Mouse (Mus musculus): ENCODE data around the gene Gng12.
A peak's percentile ranks its signal among the peaks of the same experiment; 100 is the strongest.
"Not testable (repeated sequence)": the region's sequence is repeated elsewhere in the genome, so short reads cannot be mapped to it uniquely, and the experiment has no call there.

Gng12 gene

DNA sequence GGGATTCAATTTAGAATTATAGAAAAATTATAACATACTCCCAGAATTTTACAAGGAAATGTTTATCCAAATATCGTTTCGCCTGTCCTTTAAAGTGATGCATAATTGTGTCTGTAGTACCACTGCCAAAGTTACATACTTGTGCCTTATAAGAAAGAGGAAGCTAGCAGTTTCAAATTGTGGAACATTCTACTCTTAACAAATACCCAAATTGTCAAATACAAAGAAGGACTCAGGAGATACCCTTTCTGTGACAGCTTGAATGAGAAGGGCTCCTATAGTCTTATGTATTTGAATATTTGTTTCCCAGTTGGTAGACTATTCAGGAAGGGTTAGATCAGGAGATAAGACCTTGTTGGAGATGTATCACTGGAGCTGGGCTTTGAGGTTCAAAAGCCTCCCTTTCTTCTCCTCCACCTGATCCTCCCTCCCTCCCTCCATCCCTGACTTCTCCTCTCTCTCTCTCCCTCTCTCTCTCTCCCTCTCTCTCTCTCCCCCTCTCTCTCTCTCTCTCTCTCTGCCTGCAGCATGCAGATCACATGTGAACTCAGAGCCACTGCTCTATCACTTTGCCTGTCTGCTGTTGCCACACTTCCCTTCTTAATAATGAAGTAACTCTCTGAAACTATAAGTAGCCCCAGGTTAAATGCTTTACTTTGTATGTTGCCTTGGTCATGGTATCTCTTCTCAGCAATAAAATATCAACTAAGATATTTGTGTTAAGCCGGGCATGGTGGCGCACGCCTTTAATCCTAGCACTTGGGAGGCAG is 62.5 kb downstream of the Gng12 start:
- H3K27me3 ChIP-seq (ENCODE audit: control insufficient read depth, insufficient read depth, low read length, poor library complexity, severe bottlenecking), result no peaks in the 10 kb centered on the region
- DNase-seq (ENCODE audit: low read depth, low spot score), result peak; percentile 39
- no peaks in the 10 kb centered on the region for H3K36me3 ChIP-seq (ENCODE audit: control insufficient read depth, insufficient read depth, low read length, poor library complexity, severe bottlenecking)

DNA sequence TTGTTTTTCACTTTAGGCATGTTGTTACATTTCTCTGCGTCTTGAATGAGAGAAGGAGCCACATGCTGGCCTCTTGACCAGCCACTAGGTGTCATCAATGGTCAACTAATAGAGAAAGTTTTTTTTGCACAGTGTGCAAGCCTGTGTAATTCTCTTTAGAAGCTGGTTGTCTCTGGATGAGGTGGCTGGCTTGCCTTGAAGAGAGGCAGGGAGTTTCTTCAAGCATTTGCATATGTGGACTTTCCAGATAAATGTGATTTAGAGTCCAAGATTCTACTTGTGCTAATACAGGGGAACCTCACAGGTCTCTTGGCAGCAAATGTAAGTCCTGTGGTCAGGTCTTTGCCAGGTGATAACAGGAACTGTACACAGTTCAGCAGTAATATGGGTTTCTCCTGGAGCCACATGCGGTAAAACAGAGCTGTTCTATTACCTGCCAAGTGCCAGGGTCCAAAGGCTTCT is 66.4 kb downstream of the Gng12 start:
- peak; percentile 81 for DNase-seq (ENCODE audit: low read depth, low spot score)
- Histone ChIP-seq H3K27me3 (ENCODE audit: control insufficient read depth, insufficient read depth, low read length, poor library complexity, severe bottlenecking) (no peaks in the 10 kb centered on the region), H3K36me3 (ENCODE audit: control insufficient read depth, insufficient read depth, low read length, poor library complexity, severe bottlenecking) (no peaks in the 10 kb centered on the region)

DNA sequence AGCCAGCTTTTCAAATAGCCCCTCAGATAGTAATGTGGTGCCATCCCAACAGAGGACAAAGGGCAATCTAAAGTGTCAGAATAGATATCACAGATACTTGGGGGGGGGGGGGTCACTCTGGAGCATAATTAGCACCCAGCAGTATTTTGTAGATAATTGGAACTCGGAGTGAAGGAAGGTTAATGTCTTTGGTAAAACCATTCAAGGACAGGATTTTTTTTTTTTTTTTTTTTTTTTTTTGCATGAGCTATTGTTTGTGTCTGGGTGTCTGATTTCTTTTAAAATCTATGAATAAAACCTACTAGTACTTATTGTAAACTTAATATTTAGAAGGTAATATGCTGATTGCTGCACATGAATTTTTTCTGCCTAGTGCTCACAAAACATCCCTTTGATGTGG is 66.9 kb downstream of the Gng12 start:
- no peak for DNase-seq (ENCODE audit: low read depth, low spot score)
- no peaks in the 10 kb centered on the region for H3K27me3 ChIP-seq (ENCODE audit: control insufficient read depth, insufficient read depth, low read length, poor library complexity, severe bottlenecking)

DNA sequence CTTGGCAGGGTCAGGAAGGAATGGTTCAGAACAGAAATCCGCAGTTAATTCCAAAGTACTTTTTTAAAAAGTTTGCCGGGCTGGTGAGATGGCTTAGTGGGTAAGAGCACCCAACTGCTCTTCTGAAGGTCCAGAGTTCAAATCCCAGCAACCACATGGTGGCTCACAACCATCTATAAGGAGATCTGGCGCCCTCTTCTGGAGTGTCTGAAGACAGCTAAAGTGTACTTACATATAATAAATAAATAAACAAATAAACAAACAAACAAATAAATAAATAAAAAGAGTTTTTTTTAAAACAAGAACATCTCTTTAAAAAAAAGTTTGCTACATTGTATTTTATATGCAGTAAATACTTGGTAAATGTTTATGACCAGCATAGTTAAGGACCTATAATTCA is 67.5 kb downstream of the Gng12 start:
- not testable (repeated sequence) for DNase-seq (ENCODE audit: low read depth, low spot score); H3K36me3 ChIP-seq (ENCODE audit: control insufficient read depth, insufficient read depth, low read length, poor library complexity, severe bottlenecking); H3K27me3 ChIP-seq (ENCODE audit: control insufficient read depth, insufficient read depth, low read length, poor library complexity, severe bottlenecking)

More for the DNA sequence above, 66.9 kb downstream of the Gng12 start:
- no peaks in the 10 kb centered on the region for H3K36me3 ChIP-seq (ENCODE audit: control insufficient read depth, insufficient read depth, low read length, poor library complexity, severe bottlenecking)

DNA sequence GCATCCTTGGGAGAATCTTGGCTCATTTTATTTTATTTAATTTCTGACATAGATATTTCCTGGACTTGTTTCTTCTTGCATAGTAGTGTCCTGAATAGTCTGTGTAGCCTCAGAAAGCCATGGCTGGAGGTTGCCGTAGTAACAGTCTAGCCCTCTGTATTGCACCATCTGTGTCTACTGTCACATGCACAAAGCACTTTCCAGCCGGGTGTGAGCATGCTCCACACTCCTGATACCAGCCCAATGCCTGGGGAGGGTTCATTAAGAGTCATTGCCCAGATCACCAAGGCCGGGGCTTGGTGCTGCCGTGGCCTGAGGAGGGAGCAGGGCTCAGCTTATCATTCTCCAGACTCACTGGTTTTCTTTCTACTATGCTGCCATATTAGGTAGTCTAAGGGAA is 68.0 kb downstream of the Gng12 start:
- DNase-seq (ENCODE audit: low read depth, low spot score), result no peak
- Histone ChIP-seq H3K27me3 (ENCODE audit: control insufficient read depth, insufficient read depth, low read length, poor library complexity, severe bottlenecking) (no peaks in the 10 kb centered on the region), H3K36me3 (ENCODE audit: control insufficient read depth, insufficient read depth, low read length, poor library complexity, severe bottlenecking) (no peaks in the 10 kb centered on the region)

DNA sequence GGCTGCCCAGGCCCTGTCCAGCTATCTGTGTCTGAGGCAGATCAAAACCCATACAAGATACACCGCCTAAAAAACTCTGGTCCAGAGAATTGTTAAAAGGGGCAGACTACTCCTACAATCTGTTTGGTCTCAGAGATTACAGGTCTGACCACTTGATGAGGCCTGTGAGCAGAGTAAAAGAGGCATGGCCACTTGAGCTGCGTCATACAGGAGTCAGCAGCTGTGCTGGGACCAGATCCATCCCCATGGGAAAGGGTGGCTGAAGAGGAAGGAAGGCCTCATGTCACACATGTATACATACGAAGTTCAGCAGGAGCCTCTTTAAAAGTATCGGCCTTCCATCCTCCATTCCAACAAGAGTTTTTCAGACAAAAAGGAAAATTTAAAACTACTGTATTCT is 69.0 kb downstream of the Gng12 start:
- no peaks in the 10 kb centered on the region for H3K36me3 ChIP-seq (ENCODE audit: control insufficient read depth, insufficient read depth, low read length, poor library complexity, severe bottlenecking)
- no peak for DNase-seq (ENCODE audit: low read depth, low spot score)
- no peaks in the 10 kb centered on the region for H3K27me3 ChIP-seq (ENCODE audit: control insufficient read depth, insufficient read depth, low read length, poor library complexity, severe bottlenecking)

DNA sequence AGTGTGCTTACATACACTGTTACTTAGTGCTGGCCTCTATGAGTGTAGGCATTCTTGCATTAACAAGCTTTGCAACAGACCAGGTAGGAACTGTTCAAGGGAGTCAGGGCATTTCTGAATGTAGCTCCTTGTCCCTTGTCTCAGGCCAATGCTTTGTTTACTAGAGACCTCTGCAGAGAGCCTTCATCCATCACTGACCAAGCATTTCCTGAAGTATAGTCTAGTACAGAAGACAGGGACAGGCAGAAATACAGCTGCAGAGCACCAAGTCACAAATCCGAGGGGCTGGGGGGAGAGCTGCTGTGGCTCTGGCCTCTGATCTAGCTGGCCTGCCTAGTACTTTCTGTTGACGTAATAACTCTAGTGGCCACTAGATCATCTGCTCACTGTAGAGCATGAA is 71.6 kb downstream of the Gng12 start:
- Histone ChIP-seq H3K27me3 (ENCODE audit: control insufficient read depth, insufficient read depth, low read length, poor library complexity, severe bottlenecking) (no peaks in the 10 kb centered on the region), H3K36me3 (ENCODE audit: control insufficient read depth, insufficient read depth, low read length, poor library complexity, severe bottlenecking) (no peaks in the 10 kb centered on the region)
- DNase-seq (ENCODE audit: low read depth, low spot score), result peak; percentile 22

DNA sequence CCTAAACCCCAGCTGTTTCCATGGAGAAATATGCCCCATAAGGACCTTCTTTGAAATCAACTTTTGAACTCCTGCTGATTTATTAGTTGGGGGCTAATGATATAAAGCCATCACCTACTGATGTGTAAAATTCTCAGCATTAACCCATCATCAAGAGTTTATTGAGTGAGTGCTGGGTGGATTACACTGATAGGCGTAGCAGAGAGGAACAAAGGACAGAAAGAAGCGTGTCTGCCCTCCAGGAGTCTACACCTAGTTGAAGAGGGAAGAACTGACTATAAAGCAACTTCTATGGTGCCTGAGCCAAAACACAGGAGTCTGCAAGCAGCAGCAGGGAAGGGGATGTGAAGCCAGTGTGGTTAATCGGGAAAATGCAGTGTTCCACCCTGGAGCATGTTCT is 73.2 kb downstream of the Gng12 start:
- DNase-seq (ENCODE audit: low read depth, low spot score), result no peak
- Histone ChIP-seq H3K27me3 (ENCODE audit: control insufficient read depth, insufficient read depth, low read length, poor library complexity, severe bottlenecking) (no peaks in the 10 kb centered on the region), H3K36me3 (ENCODE audit: control insufficient read depth, insufficient read depth, low read length, poor library complexity, severe bottlenecking) (no peaks in the 10 kb centered on the region)

DNA sequence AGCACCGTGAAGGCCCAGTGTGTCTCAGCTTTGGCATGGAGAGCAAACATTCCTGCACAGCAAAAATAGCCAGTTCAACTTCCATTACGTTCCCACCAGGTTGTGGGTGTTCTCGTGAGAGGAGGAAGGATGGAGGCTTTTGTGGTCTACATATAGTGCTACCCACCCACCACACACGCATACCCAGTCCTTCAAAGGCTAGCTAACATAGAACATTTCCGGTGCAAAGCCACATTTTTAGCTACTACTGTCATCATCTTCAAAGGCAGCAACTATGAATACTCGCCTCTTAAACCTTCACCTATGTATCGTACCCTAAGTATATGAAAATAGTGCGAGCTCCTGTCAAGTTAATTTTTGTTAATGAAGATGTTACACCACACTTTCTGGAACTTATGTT is 76.1 kb downstream of the Gng12 start:
- Histone ChIP-seq H3K36me3 (ENCODE audit: control insufficient read depth, insufficient read depth, low read length, poor library complexity, severe bottlenecking) (no peaks in the 10 kb centered on the region), H3K27me3 (ENCODE audit: control insufficient read depth, insufficient read depth, low read length, poor library complexity, severe bottlenecking) (no peaks in the 10 kb centered on the region)
- no peak for DNase-seq (ENCODE audit: low read depth, low spot score)

DNA sequence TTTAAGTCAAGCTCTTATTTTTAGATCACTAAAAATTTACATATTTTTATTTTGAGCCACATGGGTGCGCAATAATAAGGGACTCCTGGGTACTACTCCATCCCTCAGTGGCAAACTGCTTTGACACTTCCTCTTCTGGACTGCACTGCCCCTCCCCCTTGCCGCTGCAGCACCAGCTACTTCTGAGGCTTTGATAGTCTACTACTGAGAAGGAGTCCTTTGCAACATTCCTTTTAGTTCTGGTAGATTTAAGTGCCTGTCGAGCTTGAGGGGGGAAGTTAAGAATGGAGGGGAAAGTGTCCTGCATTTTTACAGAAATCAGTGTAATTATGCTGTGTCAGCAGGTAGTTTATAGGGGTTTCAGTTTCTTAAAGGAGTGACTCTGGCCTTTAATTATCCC is 77.0 kb downstream of the Gng12 start:
- Histone ChIP-seq H3K36me3 (ENCODE audit: control insufficient read depth, insufficient read depth, low read length, poor library complexity, severe bottlenecking) (no peaks in the 10 kb centered on the region), H3K27me3 (ENCODE audit: control insufficient read depth, insufficient read depth, low read length, poor library complexity, severe bottlenecking) (no peaks in the 10 kb centered on the region)
- DNase-seq (ENCODE audit: low read depth, low spot score), result peak; percentile 80

DNA sequence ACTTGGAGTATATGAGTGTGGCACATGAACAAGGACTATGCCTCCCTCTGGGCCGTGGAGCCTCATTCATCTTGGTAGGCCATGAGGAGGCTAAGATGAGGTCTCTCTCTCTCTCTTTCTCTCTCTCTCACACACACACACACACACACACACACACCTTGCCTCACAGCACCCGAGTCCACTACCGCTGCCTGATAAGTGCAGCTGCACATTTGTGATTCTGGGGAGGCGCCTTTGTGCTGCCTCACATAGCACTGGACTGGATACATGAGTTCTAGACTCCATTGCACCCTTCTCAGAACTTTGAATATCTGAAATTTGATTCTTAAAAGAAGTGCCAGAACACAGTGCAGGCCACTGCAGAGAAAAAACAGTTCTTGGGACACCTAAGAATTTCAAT is 79.3 kb downstream of the Gng12 start:
- H3K36me3 ChIP-seq (ENCODE audit: control insufficient read depth, insufficient read depth, low read length, poor library complexity, severe bottlenecking), result no peaks in the 10 kb centered on the region
- no peak for DNase-seq (ENCODE audit: low read depth, low spot score)
- no peaks in the 10 kb centered on the region for H3K27me3 ChIP-seq (ENCODE audit: control insufficient read depth, insufficient read depth, low read length, poor library complexity, severe bottlenecking)

DNA sequence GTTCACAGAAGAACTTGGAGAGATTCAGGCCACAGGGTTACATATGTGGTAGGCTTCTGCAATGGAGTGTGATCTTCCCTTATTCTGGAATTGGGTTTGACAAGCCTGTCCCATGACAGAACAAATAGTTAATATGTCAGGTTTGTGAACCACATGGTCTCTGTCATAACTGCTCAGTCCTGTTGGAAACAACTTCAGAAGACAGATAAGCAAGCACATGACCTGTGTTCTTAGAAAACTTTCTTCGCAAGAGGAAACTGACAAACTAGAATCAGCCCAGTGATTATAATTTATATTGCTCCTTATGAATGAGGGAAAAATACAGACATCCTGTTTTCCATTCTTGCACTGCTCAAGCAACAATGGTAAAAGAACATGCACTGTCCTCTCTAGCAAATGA is 83.0 kb downstream of the Gng12 start:
- H3K27me3 ChIP-seq (ENCODE audit: control insufficient read depth, insufficient read depth, low read length, poor library complexity, severe bottlenecking), result no peaks in the 10 kb centered on the region
- H3K36me3 ChIP-seq (ENCODE audit: control insufficient read depth, insufficient read depth, low read length, poor library complexity, severe bottlenecking), result no peaks in the 10 kb centered on the region
- no peak for DNase-seq (ENCODE audit: low read depth, low spot score)

DNA sequence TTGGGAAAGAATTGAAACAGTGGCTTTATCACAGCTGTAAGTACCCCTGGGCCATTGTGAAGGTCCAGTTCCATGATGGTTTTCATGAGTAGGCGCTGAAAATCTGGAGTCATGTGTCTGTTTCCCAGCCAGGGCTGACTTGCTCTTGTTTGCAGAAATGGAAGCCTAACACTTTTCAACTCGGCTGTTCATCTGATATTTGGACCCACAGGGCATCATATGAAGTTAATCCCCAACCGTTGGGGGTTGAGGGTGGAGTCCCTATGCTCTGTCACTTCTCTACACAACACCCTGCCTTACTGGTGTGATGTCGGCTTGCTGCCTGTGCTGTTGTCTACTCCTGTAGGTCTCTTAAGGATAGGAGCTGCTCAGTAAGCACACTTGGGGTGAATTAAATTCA is 83.8 kb downstream of the Gng12 start:
- no peaks in the 10 kb centered on the region for H3K27me3 ChIP-seq (ENCODE audit: control insufficient read depth, insufficient read depth, low read length, poor library complexity, severe bottlenecking)
- DNase-seq (ENCODE audit: low read depth, low spot score), result no peak
- no peaks in the 10 kb centered on the region for H3K36me3 ChIP-seq (ENCODE audit: control insufficient read depth, insufficient read depth, low read length, poor library complexity, severe bottlenecking)

DNA sequence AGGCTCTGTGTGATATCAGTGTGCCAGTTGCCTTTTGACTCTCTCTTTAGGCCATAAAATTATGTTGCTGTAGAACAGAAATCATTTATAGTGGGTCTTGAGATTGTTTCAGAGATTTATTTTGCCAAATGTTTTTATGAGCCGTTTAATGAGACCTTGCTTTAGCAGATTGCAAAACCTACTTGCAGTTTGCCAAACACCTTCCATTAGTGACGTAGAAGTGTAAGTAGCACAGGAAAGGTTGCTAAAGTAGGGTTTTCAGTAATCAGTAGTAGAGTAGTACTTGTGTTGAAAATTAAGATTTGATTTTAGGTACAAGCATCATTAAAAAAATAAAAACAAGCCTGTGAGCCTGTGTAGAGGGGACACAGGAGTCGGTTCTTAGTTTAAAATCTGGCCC is 85.2 kb downstream of the Gng12 start:
- H3K36me3 ChIP-seq (ENCODE audit: control insufficient read depth, insufficient read depth, low read length, poor library complexity, severe bottlenecking), result no peaks in the 10 kb centered on the region
- no peak for DNase-seq (ENCODE audit: low read depth, low spot score)
- no peaks in the 10 kb centered on the region for H3K27me3 ChIP-seq (ENCODE audit: control insufficient read depth, insufficient read depth, low read length, poor library complexity, severe bottlenecking)

DNA sequence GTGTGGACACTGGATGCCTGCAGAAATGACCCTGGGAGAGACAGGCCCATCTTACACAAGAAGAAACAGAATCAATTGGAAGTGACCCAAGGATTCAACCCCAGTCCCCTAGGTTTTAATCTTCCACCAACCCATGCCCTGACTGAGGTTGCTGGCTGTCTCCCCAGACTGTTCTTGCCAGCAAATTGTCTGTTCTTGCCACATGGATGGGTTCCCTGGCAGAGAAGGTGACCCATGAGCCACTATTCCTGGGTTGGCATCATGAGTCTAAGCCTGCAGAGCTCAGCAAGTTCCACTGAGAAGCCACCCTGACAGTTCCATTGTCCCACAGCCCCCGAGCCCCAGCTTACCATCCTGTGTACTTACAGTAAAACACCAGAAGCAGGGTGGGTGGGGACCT is 85.7 kb downstream of the Gng12 start:
- Histone ChIP-seq H3K27me3 (ENCODE audit: control insufficient read depth, insufficient read depth, low read length, poor library complexity, severe bottlenecking) (no peaks in the 10 kb centered on the region), H3K36me3 (ENCODE audit: control insufficient read depth, insufficient read depth, low read length, poor library complexity, severe bottlenecking) (no peaks in the 10 kb centered on the region)
- DNase-seq (ENCODE audit: low read depth, low spot score), result no peak

DNA sequence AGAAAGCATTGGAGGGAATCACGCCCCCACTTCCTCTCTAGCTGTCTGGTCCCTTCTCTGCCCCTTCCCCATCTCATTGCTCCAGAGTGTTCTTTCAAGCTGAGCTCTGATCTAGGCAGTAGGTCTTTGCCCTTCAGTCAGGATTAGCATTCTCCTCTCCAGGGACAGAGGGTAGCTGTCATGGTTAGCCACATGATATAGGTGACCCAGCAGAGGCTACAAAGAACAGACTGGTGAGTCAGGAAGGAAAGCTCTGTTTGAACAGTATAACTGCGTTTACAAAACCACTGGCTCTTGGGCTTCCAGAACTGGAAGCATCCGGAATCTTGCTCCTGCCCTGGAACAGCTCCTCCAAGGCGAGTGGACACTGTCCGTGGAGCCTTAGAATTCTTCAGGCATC is 87.9 kb downstream of the Gng12 start:
- Histone ChIP-seq H3K36me3 (ENCODE audit: control insufficient read depth, insufficient read depth, low read length, poor library complexity, severe bottlenecking) (no peaks in the 10 kb centered on the region; the same call in 1 of the 2 replicates), H3K27me3 (ENCODE audit: control insufficient read depth, insufficient read depth, low read length, poor library complexity, severe bottlenecking) (no peaks in the 10 kb centered on the region)
- DNase-seq (ENCODE audit: low read depth, low spot score), result no peak
